Mouse (Mus musculus) subcutaneous adipose tissue, adult 2 months (tissue): ENCODE data around the gene Gm10488. TPM values are rescaled to one million over a fixed set of nuclear protein-coding genes. Genes with fewer than 3 reads are reported as not detected.

Experiments used
- polyA plus RNA-seq: library from polyadenylated mRNA; depleted of rRNA; stranded (reverse); fragments of >200 nt; gene quantifications from 2 replicates; pipeline ENCODE4 v1.2.3, GENCODE M21; 2012; ENCODE audit warnings: low replicate concordance; rRNA removed

Gene Gm10488
- polyA plus RNA-seq: not detected in 2 replicates

GRCm38 (mm10) chrX:29976014-29976413, at the start of gene Gm10488:
TSS of gene Gm10488 (plus strand) at chrX:29976314.

